Mouse (Mus musculus) midbrain, embryonic 10.5 days (tissue): Measurements from ENCODE around the gene U90926. TPM values are rescaled to one million over a fixed set of nuclear protein-coding genes. Genes with fewer than 3 reads are reported as not detected.
"Not testable (repeated sequence)": the region's sequence is repeated elsewhere in the genome, so short reads cannot be mapped to it uniquely, and the experiment has no call there.

ENCODE experiments used
- DNase-seq: peaks from one replicate; pipeline ENCODE4 v3.0.0-alpha.2; 2017; ENCODE audit warnings: low spot score
- H3K27ac ChIP-seq: fragments of 300-500 bp; sonication (generic); replicated peaks from 2 replicates; pipeline ENCODE4 v1.5.1; 2016; ENCODE audit warnings: mild to moderate bottlenecking
- H3K27me3 ChIP-seq: fragments of 300-500 bp; sonication (generic); 2 replicates; pipeline ENCODE4 v1.6.1; 2016; ENCODE audit warnings: low read depth, mild to moderate bottlenecking; ENCODE audit not compliant: poor library complexity, severe bottlenecking
- H3K36me3 ChIP-seq: fragments of 300-500 bp; sonication (generic); 2 replicates; pipeline ENCODE4 v1.6.1; 2016; ENCODE audit warnings: mild to moderate bottlenecking, moderate library complexity
- H3K4me1 ChIP-seq: fragments of 300-500 bp; sonication (generic); 2 replicates; pipeline ENCODE4 v1.6.1; 2016
- H3K4me3 ChIP-seq: fragments of 300-500 bp; sonication (generic); 2 replicates; pipeline ENCODE4 v1.5.1; 2016; ENCODE audit warnings: mild to moderate bottlenecking, moderate library complexity
- H3K9me3 ChIP-seq: fragments of 300-500 bp; sonication (generic); replicated peaks from 2 replicates; pipeline ENCODE4 v1.6.1; 2016; ENCODE audit warnings: mild to moderate bottlenecking
- WGBS: fragments of 180-500 bp; shearing (Covaris S2); methylation state at CpG from one replicate; pipeline ENCODE4 v1.1.7; 2016; 5-methylcytosine and 5-hydroxymethylcytosine counted together
- polyA plus RNA-seq: library from polyadenylated mRNA; unstranded; fragments of >200 nt; fragmentation: Nextera tagmentation; extraction: Ambion mirVana; gene quantifications from 2 replicates; pipeline ENCODE4 v1.2.1, GENCODE M21; 2016

U90926 gene
- polyA plus RNA-seq, 1 experiment from 2014 or later: not detected

DNA sequence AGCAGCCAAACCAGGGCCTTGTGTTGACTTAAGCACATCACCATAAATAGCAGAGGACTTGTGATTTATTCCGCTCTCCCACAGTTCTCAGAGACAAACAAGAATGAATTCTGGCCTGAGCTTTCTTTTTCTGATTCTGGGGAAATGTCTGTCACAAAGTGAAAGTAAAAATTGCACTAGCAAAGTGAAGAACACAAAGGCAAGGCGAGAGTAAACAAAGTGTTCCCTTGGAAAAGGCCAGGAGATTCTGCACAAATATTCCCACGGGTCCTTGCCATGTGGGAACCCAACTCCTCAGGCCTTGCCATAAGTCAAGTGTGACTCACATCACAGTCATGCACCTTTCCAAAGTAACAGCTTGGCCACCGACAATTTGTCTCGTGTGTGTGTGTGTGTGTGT lies 9.5 kb downstream of the U90926 start:
- Histone ChIP-seq H3K9me3 (no peaks in the 10 kb centered on the region), H3K36me3 (peaks cover 50% of the 10 kb centered on the region), H3K27ac (no peak overlapping the region), H3K4me3 (no peak overlapping the region), H3K4me1 (no peaks in the 10 kb centered on the region), H3K27me3 (no peaks in the 10 kb centered on the region)
- WGBS: 95% methylated on average over 5 of the region's 5 CpGs
- no peak for DNase-seq

DNA sequence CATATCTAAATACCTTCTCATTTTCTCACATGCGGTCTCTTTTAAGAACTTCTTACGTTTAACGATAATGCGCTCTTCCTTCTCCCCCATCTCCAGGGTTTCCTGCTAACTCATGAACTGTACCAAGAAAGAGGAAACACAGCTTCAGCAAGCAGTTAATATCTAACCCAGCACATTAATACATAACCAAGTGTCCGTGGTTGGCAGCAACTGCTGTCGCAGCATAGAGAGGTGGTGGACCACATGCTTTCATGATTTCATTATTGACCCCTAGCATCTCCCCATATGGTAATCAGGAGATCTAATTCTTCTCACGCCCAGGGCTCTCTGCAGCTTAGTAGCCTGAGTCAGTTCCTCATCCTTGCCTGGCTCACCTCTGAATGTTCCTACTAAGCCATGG lies 10.0 kb downstream of the U90926 start:
- Histone ChIP-seq H3K36me3 (peaks cover 55% of the 10 kb centered on the region), H3K4me3 (no peak overlapping the region), H3K4me1 (no peaks in the 10 kb centered on the region), H3K9me3 (no peaks in the 10 kb centered on the region), H3K27ac (no peak overlapping the region), H3K27me3 (no peaks in the 10 kb centered on the region)
- 92% methylated on average over 7 of the region's 7 CpGs for WGBS
- DNase-seq: no peak

DNA sequence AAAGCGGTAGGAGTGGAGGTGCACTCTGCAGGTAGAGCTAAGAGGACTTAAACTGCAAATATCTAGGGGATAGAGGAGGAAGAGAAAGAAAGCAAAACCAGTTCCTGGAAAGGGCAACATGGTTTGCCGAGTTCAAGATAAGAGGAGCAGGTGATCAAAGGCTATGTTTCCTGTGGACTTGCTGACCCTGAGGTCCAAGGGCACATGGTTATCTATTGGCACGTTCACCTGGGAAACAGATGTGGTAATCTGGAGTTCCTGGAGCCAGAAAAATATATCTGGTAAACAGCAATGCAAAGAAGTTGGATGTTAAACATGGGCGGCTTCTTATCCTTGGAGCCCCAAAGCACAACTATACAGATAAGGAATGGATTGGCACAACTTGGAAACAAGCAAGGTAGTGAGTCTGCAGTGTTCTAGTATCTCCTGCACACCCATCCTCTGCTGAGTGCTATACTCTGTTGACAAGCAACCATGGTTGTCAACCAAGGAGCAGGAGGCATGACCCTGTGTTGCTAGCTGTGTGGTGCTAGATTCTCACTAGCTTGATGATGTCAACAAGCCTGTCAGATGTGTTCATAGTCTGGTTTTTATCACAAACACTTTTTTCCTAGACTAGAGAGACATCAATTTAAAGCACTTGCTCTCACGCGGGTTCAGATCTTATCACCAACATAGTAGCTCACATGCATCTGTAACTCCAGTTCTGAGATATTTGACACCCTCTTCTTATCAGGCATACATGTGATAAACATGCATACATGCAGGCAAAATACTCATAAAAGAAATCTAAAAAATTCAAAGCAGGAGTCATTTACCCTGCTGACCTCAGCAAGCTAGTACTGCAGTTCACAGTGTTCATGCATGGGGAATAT lies 10.8 kb downstream of the U90926 start:
- Histone ChIP-seq H3K4me3 (no peak overlapping the region), H3K27me3 (no peaks in the 10 kb centered on the region), H3K27ac (no peak overlapping the region), H3K4me1 (no peaks in the 10 kb centered on the region), H3K9me3 (no peaks in the 10 kb centered on the region), H3K36me3 (peaks cover 63% of the 10 kb centered on the region)
- WGBS: 94% methylated on average over 6 of the region's 6 CpGs
- no peak for DNase-seq

DNA sequence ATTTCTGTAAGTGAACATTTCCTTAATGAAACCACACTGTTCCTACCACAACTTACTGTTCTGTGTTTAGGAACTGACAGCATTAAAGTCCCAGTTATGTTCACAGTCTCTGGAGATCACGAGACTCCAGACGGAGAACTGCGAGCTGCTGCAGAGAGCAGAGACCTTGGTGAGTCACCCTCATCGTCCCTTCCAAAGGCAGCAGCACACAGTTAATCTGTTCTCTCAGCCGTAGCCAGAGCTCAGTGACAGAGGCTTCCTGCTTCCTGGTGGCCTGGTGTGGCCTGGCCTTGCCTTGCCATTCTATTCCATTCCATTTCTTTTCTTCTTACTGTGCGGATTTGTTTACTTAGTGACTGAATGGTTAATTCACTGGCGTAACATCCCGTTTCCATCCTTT lies 16.9 kb downstream of the U90926 start:
- Histone ChIP-seq H3K36me3 (peaks cover 93% of the 10 kb centered on the region), H3K27me3 (no peaks in the 10 kb centered on the region), H3K4me3 (no peak overlapping the region), H3K4me1 (no peaks in the 10 kb centered on the region), H3K27ac (no peak overlapping the region), H3K9me3 (no peaks in the 10 kb centered on the region)
- DNase-seq: no peak
- 75% methylated on average over 8 of the region's 8 CpGs for WGBS

DNA sequence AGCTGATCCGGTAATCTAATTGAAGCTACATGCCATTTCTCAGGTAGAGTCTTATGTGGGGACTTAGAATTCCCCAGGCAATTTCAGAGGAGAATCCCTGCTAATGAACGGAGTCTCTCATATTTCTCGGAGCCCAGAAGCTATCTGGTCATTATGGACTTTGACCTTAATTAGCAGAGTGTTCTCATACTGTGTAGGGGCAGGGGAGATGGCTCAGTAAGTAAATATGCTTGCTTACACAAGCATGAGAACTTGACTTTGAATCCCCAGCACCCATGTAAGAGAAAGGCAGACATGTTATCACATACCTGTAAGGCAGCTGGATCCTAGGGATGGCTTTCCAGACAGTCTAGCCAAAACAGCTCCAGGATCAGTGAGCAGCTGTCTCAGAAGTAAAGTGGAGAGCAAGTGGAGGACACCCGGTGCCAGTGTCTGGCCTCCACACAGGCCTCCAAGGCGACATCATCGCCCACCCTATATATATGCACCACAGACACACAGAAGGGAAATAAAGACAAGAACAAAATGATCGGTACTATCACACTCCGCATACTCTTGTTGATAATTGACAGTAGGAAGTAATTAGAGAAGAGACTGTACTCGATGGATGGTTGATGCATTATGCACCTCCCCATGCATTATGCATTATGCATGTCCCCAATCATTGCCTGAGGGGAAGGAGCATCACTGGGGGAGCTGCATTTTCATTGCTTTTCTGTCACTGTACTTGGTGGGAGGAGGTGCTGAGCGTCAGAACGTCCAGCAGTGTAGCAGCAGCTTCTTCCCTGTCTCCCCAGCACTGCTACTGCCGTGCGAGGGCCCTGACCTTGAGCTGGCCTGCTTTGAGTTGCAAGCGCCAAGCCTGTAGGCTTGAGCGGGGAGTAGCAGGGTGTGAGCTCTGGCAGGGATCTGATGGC lies 18.1 kb downstream of the U90926 start:
- Histone ChIP-seq H3K36me3 (peaks cover 93% of the 10 kb centered on the region), H3K4me3 (no peak overlapping the region), H3K27ac (no peak overlapping the region), H3K4me1 (no peaks in the 10 kb centered on the region), H3K9me3 (no peaks in the 10 kb centered on the region), H3K27me3 (no peaks in the 10 kb centered on the region)
- WGBS: 91% methylated on average over 15 of the region's 15 CpGs
- no peak for DNase-seq

DNA sequence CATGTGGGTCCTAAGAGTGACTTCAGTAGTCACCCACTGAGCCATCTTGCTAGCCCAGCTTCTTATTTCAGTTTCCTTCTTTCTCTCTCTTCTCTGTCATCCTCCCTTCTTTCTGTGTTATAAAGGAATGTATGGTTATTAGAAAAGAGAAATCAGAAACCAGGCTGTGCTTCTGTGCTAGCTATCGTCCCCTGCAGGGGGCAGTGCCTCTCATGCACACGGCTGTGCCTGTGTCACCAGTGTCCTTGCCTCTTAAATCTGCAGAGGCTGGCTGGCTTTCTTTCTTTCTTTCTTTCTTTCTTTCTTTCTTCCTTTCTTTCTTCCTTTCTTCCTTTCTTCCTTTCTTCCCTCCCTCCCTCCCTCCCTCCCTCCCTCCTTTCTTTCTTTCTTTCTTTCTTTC lies 19.5 kb downstream of the U90926 start:
- H3K27ac ChIP-seq, DNase-seq, H3K9me3 ChIP-seq, H3K4me3 ChIP-seq, H3K4me1 ChIP-seq, H3K27me3 ChIP-seq: not testable (repeated sequence)
- peaks cover 86% of the 10 kb centered on the region for H3K36me3 ChIP-seq
- 63% methylated on average over 2 of the region's 2 CpGs for WGBS

DNA sequence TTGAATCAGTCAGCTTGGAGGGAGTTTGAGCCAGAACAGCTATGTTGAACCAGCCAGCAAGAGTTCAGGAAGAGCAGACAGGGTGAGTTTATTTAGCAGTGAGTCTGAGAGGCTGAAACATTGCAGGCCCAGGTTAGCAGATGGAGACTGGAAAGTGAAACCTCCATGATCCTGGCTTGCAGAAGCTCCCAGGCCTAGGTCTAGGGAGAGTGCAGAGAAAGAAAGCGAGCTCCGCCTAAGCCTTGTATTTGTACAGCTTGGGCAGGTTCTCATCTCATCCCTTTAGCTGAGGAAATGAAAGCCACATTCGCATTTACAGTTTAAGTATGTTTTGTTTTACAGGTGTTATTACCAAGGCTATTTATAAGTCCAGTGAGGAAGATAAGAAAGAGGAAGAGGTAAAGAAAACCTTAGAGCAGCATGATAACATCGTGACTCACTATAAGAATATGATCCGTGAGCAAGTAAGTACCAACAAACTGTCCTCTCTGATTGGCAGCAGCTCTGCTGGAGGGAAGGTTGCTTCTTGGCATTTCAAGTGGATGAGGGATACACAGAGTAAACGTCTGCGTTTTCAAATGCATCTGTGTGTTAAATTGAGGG lies 26.2 kb downstream of the U90926 start:
- WGBS: 96% methylated on average over 7 of the region's 7 CpGs
- no peaks in the 10 kb centered on the region for H3K4me1 ChIP-seq
- H3K36me3 ChIP-seq: peaks cover 78% of the 10 kb centered on the region
- H3K4me3 ChIP-seq: no peak overlapping the region
- no peaks in the 10 kb centered on the region; the same call in 1 of the 2 replicates for H3K9me3 ChIP-seq
- DNase-seq: no peak
- H3K27me3 ChIP-seq: no peaks in the 10 kb centered on the region
- H3K27ac ChIP-seq: no peak overlapping the region

DNA sequence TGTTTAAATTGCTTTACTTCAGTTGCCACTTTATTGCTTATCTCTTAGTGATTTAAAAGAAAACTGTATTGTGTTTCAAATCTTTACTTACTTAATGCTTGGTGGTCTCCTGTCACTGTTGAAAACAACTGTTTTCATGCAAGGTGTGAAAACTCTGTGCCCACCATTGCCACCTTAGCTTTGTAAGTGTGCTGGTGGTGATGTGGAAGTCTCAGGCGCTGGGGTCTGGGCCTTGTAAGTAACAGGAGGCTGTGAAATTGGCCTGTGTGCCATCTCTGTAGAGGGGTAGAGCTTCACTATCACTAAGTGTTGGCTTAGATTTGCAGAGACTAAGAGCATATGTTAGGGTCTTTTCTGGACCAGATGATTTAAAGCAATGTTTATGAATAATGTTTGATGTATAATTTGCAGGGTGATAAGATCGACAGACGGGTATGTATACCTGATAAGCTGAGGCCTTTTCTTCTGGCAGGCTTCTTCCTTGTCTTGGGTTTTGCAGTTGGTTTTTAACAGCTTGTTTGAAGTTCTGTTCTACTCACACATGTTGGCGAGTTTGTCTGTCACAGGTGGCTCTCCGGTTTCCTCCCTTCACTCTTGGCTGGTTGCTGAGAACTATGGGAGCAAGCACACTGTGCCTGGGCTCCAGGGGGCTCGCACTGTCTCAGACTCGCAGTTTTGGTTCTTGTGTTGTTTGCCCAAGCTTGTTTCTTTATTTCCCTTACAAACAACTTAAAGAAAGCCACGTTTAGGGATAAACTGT lies 32.0 kb downstream of the U90926 start:
- Histone ChIP-seq H3K27ac (no peak overlapping the region), H3K9me3 (no peaks in the 10 kb centered on the region; the same call in 1 of the 2 replicates), H3K36me3 (peaks cover 77% of the 10 kb centered on the region), H3K27me3 (no peaks in the 10 kb centered on the region), H3K4me1 (no peaks in the 10 kb centered on the region), H3K4me3 (no peak overlapping the region)
- WGBS: 87% methylated on average over 8 of the region's 8 CpGs
- DNase-seq: no peak

DNA sequence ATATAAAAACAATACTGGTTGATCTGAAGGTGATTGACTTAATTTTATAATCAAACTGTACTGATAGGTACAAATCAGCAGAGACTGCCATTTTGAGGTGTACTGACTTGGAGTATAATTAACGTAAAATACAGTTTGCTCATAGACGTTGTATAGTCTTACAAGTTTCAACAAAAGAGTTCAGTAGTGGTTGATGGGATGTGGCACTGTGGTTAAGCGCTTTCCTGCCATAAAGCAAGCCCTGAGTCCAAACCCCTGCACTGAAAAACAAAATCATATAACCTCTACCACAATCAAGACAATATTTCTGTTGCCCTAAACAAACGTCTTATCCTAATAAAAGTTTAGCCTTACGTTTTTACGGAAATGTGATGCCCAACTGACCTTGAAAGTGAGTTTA lies 49.2 kb downstream of the U90926 start:
- Histone ChIP-seq H3K9me3 (no peaks in the 10 kb centered on the region), H3K27ac (no peak overlapping the region), H3K4me1 (no peaks in the 10 kb centered on the region), H3K4me3 (no peak overlapping the region), H3K36me3 (peaks cover 38% of the 10 kb centered on the region), H3K27me3 (no peaks in the 10 kb centered on the region)
- 95% methylated on average over 6 of the region's 6 CpGs for WGBS
- DNase-seq: no peak

Other genes starting within 250 kb of the U90926 start
- not detected in 2 replicates for gene Odaph, start 227.9 kb downstream of the U90926 start, polyA plus RNA-seq
- 0.24 and 0.28 TPM in 2 replicates for gene Cdkl2, start 171.5 kb downstream of the U90926 start, polyA plus RNA-seq
- gene G3bp2, start 131.7 kb downstream of the U90926 start, polyA plus RNA-seq: 273 and 281 TPM in 2 replicates
- 38.7 and 39.0 TPM in 2 replicates for gene Uso1, start 77.5 kb downstream of the U90926 start, polyA plus RNA-seq
- gene Ppef2, start 40.9 kb upstream of the U90926 start, polyA plus RNA-seq: 0.35 and 0.47 TPM in 2 replicates
- gene Naaa, start 62.8 kb upstream of the U90926 start, polyA plus RNA-seq: 3.9 and 4.5 TPM in 2 replicates
- 48.8 and 52.9 TPM in 2 replicates for gene Sdad1, start 95.1 kb upstream of the U90926 start, polyA plus RNA-seq
- not detected in 2 replicates for gene Cxcl9, start 112.7 kb upstream of the U90926 start, polyA plus RNA-seq
- gene Art3, start 116.4 kb upstream of the U90926 start, polyA plus RNA-seq: 0.98 and 1.6 TPM in 2 replicates
- 0.17 and 0.36 TPM in 2 replicates for gene Cxcl10, start 133.5 kb upstream of the U90926 start, polyA plus RNA-seq
- 63.4 and 70.0 TPM in 2 replicates for gene Nup54, start 219.8 kb upstream of the U90926 start, polyA plus RNA-seq